Comparison of ENCODE assay signal across 11 mouse cellular contexts in the genomic region with DNA sequence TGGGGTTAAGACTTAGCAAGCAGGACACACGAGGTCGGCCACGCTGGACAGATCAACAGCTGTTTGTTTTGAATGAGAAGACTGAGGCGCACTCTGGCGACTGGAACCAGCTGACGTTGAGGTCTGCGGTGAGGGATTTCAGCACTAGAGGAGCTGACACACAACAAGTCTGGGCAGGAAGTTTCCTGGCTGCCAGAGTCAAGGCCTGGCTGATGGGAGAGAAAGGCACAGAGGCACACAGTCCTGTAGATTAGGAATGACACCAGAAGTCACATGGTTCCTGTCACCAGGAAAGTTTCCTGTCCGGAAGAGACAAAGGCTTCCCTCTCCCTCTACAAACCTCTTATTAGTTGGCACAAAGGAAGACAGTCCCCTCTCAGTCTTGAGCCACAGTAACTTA. TPM values are rescaled to one million over a fixed set of nuclear protein-coding genes. Genes with fewer than 3 reads are reported as not detected.
A peak's percentile ranks its signal among the peaks of the same experiment; 100 is the strongest.
DNase-seq lines count a peak whose midpoint lies in the region; ATAC-seq and TF ChIP-seq lines count a peak whose summit lies in the region.
"Had no signal": no experiment of that assay in that cellular context is flagged by ENCODE, and none has a peak within 500 bp of the region (broad histone marks: within the 10 kb centered on the region; RNA-seq: fewer than 3 reads in every experiment).

No protein-coding gene starts in this region.

- TF ChIP-seq CTCF in lung, embryonic 14.5 days (IDR thresholded peaks at IDR 0.05; ENCODE audit: low read depth) = no peak

- 32% methylated on average over 8 of the region's 8 CpGs for WGBS in heart, embryonic 11.5 days (ENCODE audit: insufficient replicate concordance)
- WGBS in lung, embryonic 14.5 days = 26% methylated on average over 8 of the region's 8 CpGs

- H3K4me2 ChIP-seq in heart, embryonic 11.5 days = no peak overlapping the region
- no peak overlapping the region for H3K4me2 ChIP-seq in lung, embryonic 14.5 days

- peak overlapping the region; percentile 36; the same call in 1 of the 2 replicates for H3K27ac ChIP-seq in heart, embryonic 11.5 days (ENCODE audit: low read depth, low read length)
- no peak overlapping the region for H3K27ac ChIP-seq in lung, embryonic 14.5 days (ENCODE audit: low read depth)

- no peaks in the 10 kb centered on the region for H3K4me1 ChIP-seq in heart, embryonic 11.5 days (ENCODE audit: control insufficient read depth, insufficient read depth, low read length)
- H3K4me1 ChIP-seq in lung, embryonic 14.5 days (ENCODE audit: insufficient read depth) = no peaks in the 10 kb centered on the region

- H3K36me3 ChIP-seq in heart, embryonic 11.5 days (ENCODE audit: control insufficient read depth, insufficient read depth, low read length) = no peaks in the 10 kb centered on the region
- H3K36me3 ChIP-seq in lung, embryonic 14.5 days (ENCODE audit: insufficient read depth) = no peaks in the 10 kb centered on the region
- H3K36me3 ChIP-seq: G1E had no signal

- peak; percentile 75 for ATAC-seq in heart, embryonic 11.5 days (replicated peaks; ENCODE audit: insufficient number of reproducible peaks, low FRiP score, low TSS enrichment)
- ATAC-seq in lung, embryonic 14.5 days (ENCODE audit: insufficient read depth) = no peak
- ATAC-seq: intestine, embryonic 16.5 days had no signal

- DNase-seq in heart, adult 8-10 months (ENCODE audit: low spot score) = no peak
- peak; percentile 42 for DNase-seq in heart, postnatal 4 days
- DNase-seq in lung, embryonic 14.5 days = peak; percentile 55
- DNase-seq in thymus, postnatal 14 days = peak; percentile 79
- no peak for DNase-seq in cerebellum, adult 9-10 months
- no peak for DNase-seq in frontal cortex, postnatal 36 days (ENCODE audit: low spot score in 2 of 2)
- DNase-seq in cerebellum, postnatal 4 days (ENCODE audit: low spot score in 2 of 2) = no peak
- DNase-seq: cerebellum, postnatal 10 days had no signal

- no peaks in the 10 kb centered on the region for H3K27me3 ChIP-seq in heart, embryonic 11.5 days (ENCODE audit: control insufficient read depth, insufficient read depth, low read length)
- no peaks in the 10 kb centered on the region for H3K27me3 ChIP-seq in lung, embryonic 14.5 days (ENCODE audit: insufficient read depth, low read length)

- no peak overlapping the region for H3K9ac ChIP-seq in heart, embryonic 11.5 days (ENCODE audit: low read depth, low read length)
- no peak overlapping the region for H3K9ac ChIP-seq in lung, embryonic 14.5 days

- no peak overlapping the region for H3K4me3 ChIP-seq in heart, embryonic 11.5 days (ENCODE audit: low read depth, low read length)
- H3K4me3 ChIP-seq in lung, embryonic 14.5 days (ENCODE audit: low read depth, low read length) = no peak overlapping the region

- no peaks in the 10 kb centered on the region for H3K9me3 ChIP-seq in heart, embryonic 11.5 days (replicated peaks; ENCODE audit: control insufficient read depth, low read length)
- no peaks in the 10 kb centered on the region for H3K9me3 ChIP-seq in lung, embryonic 14.5 days (ENCODE audit: low read depth, low read length)

RNA-seq across cellular contexts. Expression of gene Gramd1a, which starts 12.7 kb away (rescaled TPM):
- 49.0 and 55.9 TPM in 2 replicates for polyA plus RNA-seq in heart, embryonic 11.5 days (2014; fragmentation: Nextera tagmentation; extraction: Ambion mirVana)
- total RNA-seq in heart, adult 8-10 months (2022) = 10 to 100 TPM; 26.6 to 42.2 (median 33.0) TPM
- 10 to 100 TPM; 32.9 to 36.0 TPM for total RNA-seq in heart, postnatal 4 days (2021)
- 56.7 and 67.2 TPM in 2 replicates for polyA plus RNA-seq in lung, embryonic 14.5 days (2014; fragmentation: Nextera tagmentation; extraction: Ambion mirVana)

RNA-seq across cellular contexts. Expression of gene Scn1b, which starts 41.6 kb away (rescaled TPM):
- polyA plus RNA-seq in heart, embryonic 11.5 days (2014; fragmentation: Nextera tagmentation; extraction: Ambion mirVana) = 3.0 TPM in 2 replicates
- 10 to 100 TPM; 36.1 to 54.8 (median 38.3) TPM for total RNA-seq in heart, adult 8-10 months (2022)
- 10 to 100 TPM in 1 of 2 experiments, 1 to 10 TPM in 1; 8.2 to 10.4 TPM for total RNA-seq in heart, postnatal 4 days (2021)
- polyA plus RNA-seq in lung, embryonic 14.5 days (2014; fragmentation: Nextera tagmentation; extraction: Ambion mirVana) = 0.93 and 1.3 TPM in 2 replicates
- total RNA-seq: G1E had no signal
- polyA plus RNA-seq: G1E had no signal

RNA-seq across cellular contexts. Expression of gene Hpn, which starts 53.3 kb away (rescaled TPM):
- polyA plus RNA-seq in heart, embryonic 11.5 days (2014; fragmentation: Nextera tagmentation; extraction: Ambion mirVana) = 2.7 and 3.3 TPM in 2 replicates
- total RNA-seq in heart, adult 8-10 months (2022) = 1 to 10 TPM; 2.2 to 3.7 (median 2.6) TPM
- 1 to 10 TPM; 2.2 to 2.6 TPM for total RNA-seq in heart, postnatal 4 days (2021)
- polyA plus RNA-seq in lung, embryonic 14.5 days (2014; fragmentation: Nextera tagmentation; extraction: Ambion mirVana) = 9.9 and 10.8 TPM in 2 replicates
- polyA plus RNA-seq: G1E had no signal

Comparison
In these comparisons a context has a peak if more than half of its experiments do, and no peak if none do; other contexts are left out.
1. DNase-seq: peak in heart, postnatal 4 days (single experiment), lung, embryonic 14.5 days (single experiment) and thymus, postnatal 14 days (single experiment); none in heart, adult 8-10 months (single experiment), cerebellum, adult 9-10 months (single experiment), frontal cortex, postnatal 36 days (0 of 2) and cerebellum, postnatal 4 days (0 of 2).